Mouse (Mus musculus) embryonic facial prominence, embryonic 12.5 days (tissue): ENCODE measurements around the gene Unk. TPM values are rescaled to one million over a fixed set of nuclear protein-coding genes. Genes with fewer than 3 reads are reported as not detected.
"Not testable (repeated sequence)": the region's sequence is repeated elsewhere in the genome, so short reads cannot be mapped to it uniquely, and the experiment has no call there.

Experiments used
- ATAC-seq: fragments of 200-750 bp; cut with Nextera tagmentation; 2 replicates; pipeline ENCODE4 v1.8.0; 2017; ENCODE audit not compliant: insufficient number of reproducible peaks, insufficient read depth, low FRiP score, low TSS enrichment
- H3K27ac ChIP-seq: fragments of 300-500 bp; sonication (generic); 2 replicates; pipeline ENCODE4 v1.5.1; 2016; ENCODE audit warnings: mild to moderate bottlenecking
- H3K27me3 ChIP-seq: fragments of 300-500 bp; sonication (generic); 2 replicates; pipeline ENCODE4 v1.6.1; 2016; ENCODE audit warnings: mild to moderate bottlenecking, moderate library complexity
- H3K36me3 ChIP-seq: fragments of 300-500 bp; sonication (generic); 2 replicates; pipeline ENCODE4 v1.6.1; 2016; ENCODE audit warnings: mild to moderate bottlenecking
- H3K4me1 ChIP-seq: fragments of 300-500 bp; sonication (generic); 2 replicates; pipeline ENCODE4 v1.6.1; 2016
- H3K4me2 ChIP-seq: fragments of 300-500 bp; sonication (generic); replicated peaks from 2 replicates; pipeline ENCODE4 v1.6.1; 2016; ENCODE audit warnings: mild to moderate bottlenecking, moderate library complexity
- H3K4me3 ChIP-seq: fragments of 300-500 bp; sonication (generic); 2 replicates; pipeline ENCODE4 v1.5.1; 2016; ENCODE audit warnings: mild to moderate bottlenecking
- H3K9ac ChIP-seq: fragments of 300-500 bp; sonication (generic); 2 replicates; pipeline ENCODE4 v1.6.1; 2016; ENCODE audit warnings: mild to moderate bottlenecking, moderate library complexity
- H3K9me3 ChIP-seq: fragments of 300-500 bp; sonication (generic); 2 replicates; pipeline ENCODE4 v1.6.1; 2016; ENCODE audit warnings: mild to moderate bottlenecking, moderate library complexity
- WGBS: fragments of 180-500 bp; shearing (Covaris S2); methylation state at CpG from one replicate; pipeline ENCODE4 v1.1.7; 2016; 5-methylcytosine and 5-hydroxymethylcytosine counted together
- polyA plus RNA-seq: library from polyadenylated mRNA; unstranded; fragments of >200 nt; fragmentation: Nextera tagmentation; extraction: Ambion mirVana; gene quantifications from 2 replicates; pipeline ENCODE4 v1.2.1, GENCODE M21; 2016

Gene Unk
- polyA plus RNA-seq, 1 experiment from 2014 or later = 44.1 TPM

DNA sequence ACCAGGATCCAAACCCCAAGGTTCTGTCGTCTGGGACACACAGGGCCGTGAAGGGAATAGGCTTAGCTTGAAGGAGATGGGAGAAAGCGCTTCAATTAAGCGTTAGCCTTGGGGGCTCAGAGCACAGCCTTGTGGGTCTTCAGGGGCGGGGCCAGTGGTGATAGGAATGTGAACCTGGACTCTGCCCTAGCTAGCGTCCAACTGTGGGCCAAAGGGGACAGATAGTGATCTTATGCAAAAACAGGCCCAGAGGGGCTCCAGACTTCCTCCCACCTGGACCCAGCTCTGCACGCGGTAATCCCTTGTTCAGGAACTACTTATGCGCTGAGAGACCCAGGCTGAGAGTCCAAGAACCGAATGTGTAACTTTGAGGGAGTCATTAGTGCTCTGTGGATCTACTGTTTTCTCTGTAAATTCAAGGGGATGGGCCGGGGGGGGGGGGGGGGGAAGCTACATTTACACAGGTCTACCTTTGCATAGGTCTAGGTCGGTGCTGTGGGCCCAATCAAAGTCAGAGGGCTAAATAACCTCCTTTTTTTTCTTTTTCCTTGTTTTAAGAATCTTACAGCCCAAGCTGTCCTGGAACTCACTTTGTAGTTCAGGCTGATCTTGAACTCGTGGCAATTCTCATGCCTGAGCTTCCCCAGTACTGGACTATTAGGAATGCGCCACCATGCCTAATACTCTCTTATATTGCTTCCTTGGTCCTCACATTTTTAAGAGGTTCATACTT is 18.4 kb upstream of the Unk start:
- no peaks in the 10 kb centered on the region for H3K27me3 ChIP-seq
- H3K9ac ChIP-seq = peak overlapping the region; percentile 82
- peak overlapping the region; percentile 78 for H3K4me2 ChIP-seq
- no peak for ATAC-seq
- 11% methylated on average over 14 of the region's 14 CpGs for WGBS
- peaks cover 17% of the 10 kb centered on the region for H3K4me1 ChIP-seq
- H3K4me3 ChIP-seq = peak overlapping the region; percentile 74
- H3K9me3 ChIP-seq = no peaks in the 10 kb centered on the region
- H3K27ac ChIP-seq = peak overlapping the region; percentile 93
- H3K36me3 ChIP-seq = peaks cover 31% of the 10 kb centered on the region

DNA sequence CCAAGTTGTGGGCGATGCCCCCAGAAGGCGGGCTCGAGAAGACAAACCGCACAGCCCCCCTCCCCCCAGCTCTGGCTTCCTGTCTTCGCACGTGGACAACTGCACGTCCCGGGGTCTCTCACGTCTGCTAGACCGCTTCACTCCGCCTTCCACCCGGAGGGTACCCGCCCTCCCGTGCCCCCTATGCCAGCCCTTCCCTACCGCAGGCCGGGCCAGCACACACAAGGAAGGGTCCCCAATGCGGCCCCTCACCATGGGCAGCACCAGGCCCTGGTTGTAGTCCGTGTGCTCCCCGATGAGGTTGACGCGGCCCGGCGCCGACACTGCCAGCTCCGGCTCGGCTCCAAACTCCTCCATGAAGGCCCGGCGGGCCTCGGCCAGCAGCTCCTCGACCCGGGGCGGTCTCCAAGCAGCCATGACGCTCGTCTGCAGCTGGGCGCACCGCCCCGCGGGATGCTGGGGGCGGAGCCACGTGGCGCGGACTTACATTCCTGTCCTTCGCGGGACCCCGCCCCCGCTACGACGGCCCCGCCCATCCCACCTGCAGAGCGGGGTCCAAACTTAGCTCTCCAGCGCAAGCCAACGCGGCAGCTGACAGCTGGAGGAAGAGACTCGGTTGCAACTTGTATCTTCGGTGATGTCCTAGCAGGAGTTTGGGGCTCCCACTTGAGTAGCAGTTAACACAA is 17.7 kb upstream of the Unk start, which contains the start of gene Galk1:
Gene Galk1 (minus strand): TSS at position 458 of the 686 bp plus-strand sequence.
- Histone ChIP-seq H3K4me2 (peak within 1 kb of the TSS; percentile 78), H3K4me1 (peaks cover 17% of the 10 kb centered on the region), H3K9me3 (no peaks in the 10 kb centered on the region), H3K27me3 (no peaks in the 10 kb centered on the region), H3K27ac (peak within 1 kb of the TSS; percentile 93), H3K36me3 (peaks cover 26% of the 10 kb centered on the region), H3K9ac (peak within 1 kb of the TSS; percentile 82), H3K4me3 (peak within 1 kb of the TSS; percentile 74)
- WGBS = 1% methylated on average over 55 of the region's 55 CpGs
- ATAC-seq = peak; percentile 77

DNA sequence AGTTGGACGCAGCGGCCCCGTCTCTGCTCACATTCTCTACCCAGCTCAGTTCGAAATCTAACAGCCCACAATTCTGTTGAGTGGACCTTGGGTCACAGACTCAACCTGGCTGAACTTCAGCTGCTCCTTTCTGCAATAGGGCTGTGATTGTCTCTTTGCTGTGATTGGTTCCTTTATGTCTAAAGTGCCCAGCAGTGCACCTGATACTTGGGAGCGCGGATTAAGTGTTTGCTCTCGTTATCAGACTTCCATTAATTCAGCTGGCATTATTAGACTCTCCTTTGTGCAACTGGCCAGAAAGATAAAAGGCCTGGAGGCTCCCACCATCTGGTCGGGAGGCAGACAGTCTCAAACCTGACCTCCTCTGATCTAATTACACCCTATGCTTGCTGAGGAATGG is 15.3 kb upstream of the Unk start:
- Histone ChIP-seq H3K4me3 (no peak overlapping the region), H3K9ac (no peak overlapping the region)
- ATAC-seq = no peak

DNA sequence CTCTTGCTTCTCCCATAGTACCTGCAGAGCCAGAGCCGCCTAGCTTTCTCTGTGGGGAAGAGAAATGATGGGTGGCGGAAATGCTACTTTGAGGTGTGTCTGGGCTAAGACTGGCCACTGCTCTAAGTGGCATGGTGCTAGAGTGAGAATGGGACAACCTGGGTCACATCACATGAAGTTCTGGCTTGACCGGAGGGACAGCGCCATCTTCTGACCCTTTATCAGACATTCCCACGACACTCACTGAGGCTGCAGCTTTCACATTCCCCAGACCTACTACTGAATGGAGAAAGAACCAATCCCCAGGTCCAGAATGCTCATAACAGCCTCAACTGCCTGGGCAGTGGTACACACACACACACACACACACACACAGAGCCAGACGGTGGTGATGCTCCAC is 12.0 kb upstream of the Unk start:
- Histone ChIP-seq H3K27ac (0 out of 2 replicates have a peak overlapping the region, but pooled peaks have one; percentile 6), H3K4me2 (no peak overlapping the region), H3K4me1 (peaks cover 2% of the 10 kb centered on the region; the same call in 1 of the 2 replicates), H3K27me3 (no peaks in the 10 kb centered on the region), H3K9ac (peak overlapping the region; percentile 12; the same call in 1 of the 2 replicates), H3K4me3 (no peak overlapping the region), H3K36me3 (peaks cover 17% of the 10 kb centered on the region), H3K9me3 (no peaks in the 10 kb centered on the region)
- 31% methylated on average over 6 of the region's 6 CpGs for WGBS
- no peak for ATAC-seq

More for the DNA sequence above, 15.3 kb upstream of the Unk start:
- Histone ChIP-seq H3K4me1 (peaks cover 17% of the 10 kb centered on the region), H3K9me3 (no peaks in the 10 kb centered on the region), H3K27ac (no peak overlapping the region), H3K27me3 (no peaks in the 10 kb centered on the region), H3K4me2 (no peak overlapping the region), H3K36me3 (peaks cover 7% of the 10 kb centered on the region)
- 61% methylated on average over 8 of the region's 8 CpGs for WGBS

DNA sequence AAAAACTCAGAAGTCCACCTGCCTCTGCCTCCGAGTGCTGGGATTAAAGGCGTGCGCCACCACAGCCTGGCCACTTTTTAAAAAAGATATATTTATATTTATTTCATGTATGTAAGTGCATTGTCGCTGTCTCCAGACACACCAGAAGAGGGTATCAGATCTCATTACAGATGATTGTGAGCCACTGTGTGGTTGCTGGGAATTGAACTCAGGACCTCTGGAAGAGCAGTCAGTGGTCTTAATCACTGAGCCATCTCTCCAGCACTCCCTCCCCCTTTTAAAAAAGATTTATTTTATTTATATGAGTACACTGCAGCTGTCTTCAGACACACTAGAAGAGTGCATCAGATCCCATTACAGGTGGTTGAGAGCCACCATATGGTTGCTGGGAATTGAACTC is 11.3 kb upstream of the Unk start:
- H3K27ac ChIP-seq, ATAC-seq, H3K27me3 ChIP-seq, H3K9me3 ChIP-seq, H3K4me3 ChIP-seq, H3K4me2 ChIP-seq, H3K9ac ChIP-seq, H3K4me1 ChIP-seq: not testable (repeated sequence)
- 89% methylated on average over 4 of the region's 4 CpGs for WGBS
- H3K36me3 ChIP-seq = peaks cover 17% of the 10 kb centered on the region

DNA sequence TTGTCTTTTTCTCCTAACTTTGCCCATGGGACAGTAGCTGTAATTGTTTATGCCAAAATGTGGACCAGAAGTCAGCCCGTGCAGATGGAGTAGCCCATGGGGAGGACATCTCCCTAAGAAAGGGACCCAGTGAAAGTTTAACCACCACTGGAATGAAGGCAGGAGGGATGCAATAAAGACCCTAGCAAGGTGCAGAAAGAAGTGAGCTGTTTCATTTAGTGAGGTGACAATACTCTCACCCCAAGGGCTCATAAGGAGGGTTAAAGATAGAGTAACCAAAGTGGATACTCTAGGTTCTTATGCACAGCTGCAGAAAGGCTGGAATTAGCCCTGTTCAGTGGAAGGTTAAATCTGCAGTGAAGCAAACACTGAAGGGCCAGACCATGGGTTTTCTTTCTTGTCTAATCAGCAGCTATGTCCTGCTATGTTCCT is 10.7 kb upstream of the Unk start:
- no peaks in the 10 kb centered on the region for H3K4me1 ChIP-seq
- no peak overlapping the region for H3K9ac ChIP-seq
- H3K27ac ChIP-seq = 0 out of 2 replicates have a peak overlapping the region, but pooled peaks have one; percentile 1
- H3K27me3 ChIP-seq = no peaks in the 10 kb centered on the region
- no peak overlapping the region for H3K4me3 ChIP-seq
- 53% methylated on average over 1 of the region's 1 CpGs for WGBS
- ATAC-seq = no peak
- peaks cover 17% of the 10 kb centered on the region for H3K36me3 ChIP-seq
- no peak overlapping the region for H3K4me2 ChIP-seq
- no peaks in the 10 kb centered on the region for H3K9me3 ChIP-seq

DNA sequence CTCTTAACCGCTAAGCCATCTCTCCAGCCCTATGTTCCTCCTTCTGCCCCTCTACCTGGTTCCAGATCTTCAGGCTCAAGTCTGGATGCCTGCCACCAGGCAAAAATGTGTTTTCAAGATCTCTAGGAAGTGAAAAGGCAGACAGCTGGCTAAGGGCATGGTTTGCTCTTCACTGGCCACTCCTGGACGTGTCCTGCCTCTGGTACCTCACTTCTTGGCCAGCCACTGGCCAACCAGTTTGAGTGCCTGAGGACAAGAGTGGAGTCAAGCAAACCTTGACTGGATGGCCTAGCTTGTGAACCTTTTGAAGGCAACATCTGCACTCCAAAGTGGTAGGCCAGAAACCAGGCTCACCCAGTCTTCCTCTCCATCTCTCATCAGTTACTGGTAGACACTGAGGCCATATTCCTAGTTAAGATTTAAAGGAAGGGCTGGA is 10.1 kb upstream of the Unk start:
- H3K4me3 ChIP-seq = no peak overlapping the region
- no peak overlapping the region for H3K4me2 ChIP-seq
- no peaks in the 10 kb centered on the region for H3K9me3 ChIP-seq
- 76% methylated on average over 2 of the region's 2 CpGs for WGBS
- peaks cover 17% of the 10 kb centered on the region for H3K36me3 ChIP-seq
- no peaks in the 10 kb centered on the region for H3K4me1 ChIP-seq
- no peak overlapping the region for H3K9ac ChIP-seq
- no peaks in the 10 kb centered on the region for H3K27me3 ChIP-seq
- ATAC-seq = no peak
- H3K27ac ChIP-seq = no peak overlapping the region

DNA sequence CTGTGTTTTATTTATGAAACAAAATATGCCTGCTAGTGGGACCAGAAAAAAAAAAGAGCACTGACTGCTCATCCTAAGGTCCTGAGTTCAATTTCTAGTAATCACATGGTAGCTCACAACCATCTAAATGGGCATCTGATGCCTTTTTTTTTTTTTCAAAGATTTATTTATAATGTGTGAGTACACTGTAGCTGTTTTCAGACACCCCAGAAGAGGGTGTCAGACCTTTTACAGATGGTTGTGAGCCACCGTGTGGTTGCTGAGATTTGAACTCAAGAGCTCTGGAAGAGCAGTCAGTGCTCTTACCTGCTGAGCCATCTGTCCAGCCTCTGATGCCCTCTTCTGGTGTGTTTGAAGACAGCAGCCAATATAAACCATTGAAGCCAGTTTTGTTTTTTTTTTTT is 9.6 kb upstream of the Unk start:
- ATAC-seq = no peak
- no peaks in the 10 kb centered on the region for H3K4me1 ChIP-seq
- no peak overlapping the region for H3K9ac ChIP-seq
- H3K4me3 ChIP-seq = no peak overlapping the region
- no peak overlapping the region for H3K27ac ChIP-seq
- 52% methylated on average over 1 of the region's 1 CpGs for WGBS
- H3K4me2 ChIP-seq = no peak overlapping the region
- no peaks in the 10 kb centered on the region for H3K9me3 ChIP-seq
- H3K36me3 ChIP-seq = peaks cover 17% of the 10 kb centered on the region
- H3K27me3 ChIP-seq = no peaks in the 10 kb centered on the region

DNA sequence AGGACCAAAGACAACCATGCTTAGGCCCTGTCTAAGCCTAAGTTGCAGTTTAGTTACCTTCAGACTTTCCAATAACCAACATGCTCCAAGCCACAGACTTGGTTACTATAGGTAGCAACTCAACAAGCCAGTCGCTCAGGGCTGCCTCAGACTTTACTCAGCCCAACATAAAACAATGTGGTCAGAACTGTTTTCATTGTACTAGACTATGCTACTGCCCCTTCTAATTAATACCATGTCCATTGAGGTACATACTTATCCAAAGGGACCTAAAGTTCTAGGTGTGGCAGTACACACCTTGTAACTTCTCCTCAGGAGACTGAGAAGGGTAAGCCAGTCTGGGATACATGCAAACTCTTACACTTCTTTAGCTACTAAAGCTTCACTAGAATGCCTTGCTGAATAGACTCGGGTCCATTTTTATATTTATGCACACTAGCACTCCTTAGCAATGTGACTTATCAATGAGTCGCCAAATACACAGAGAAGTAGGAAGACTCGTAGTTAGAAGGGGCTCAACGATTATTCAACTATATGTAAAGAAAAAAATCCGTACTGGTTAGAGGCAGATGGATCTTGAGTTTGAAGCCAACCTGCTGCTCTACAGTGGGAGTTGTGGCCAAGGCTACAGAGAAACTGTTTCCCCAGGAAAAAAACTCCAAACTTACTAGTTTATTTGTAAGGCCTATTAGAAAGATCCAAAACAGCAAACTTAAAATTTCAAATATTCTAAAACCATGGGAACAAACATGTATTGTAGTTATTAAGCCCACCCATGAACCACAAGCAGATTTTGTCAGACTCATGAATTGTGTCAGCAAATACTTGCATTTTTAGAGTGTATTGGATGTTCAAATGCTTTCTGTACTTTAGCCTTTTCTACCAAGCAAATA is 8.5 kb upstream of the Unk start:
- WGBS = 79% methylated on average over 6 of the region's 6 CpGs
- H3K9me3 ChIP-seq = no peaks in the 10 kb centered on the region
- H3K4me2 ChIP-seq = peak overlapping the region; percentile 67
- ATAC-seq = no peak
- H3K4me3 ChIP-seq = peak overlapping the region; percentile 40; the same call in 1 of the 2 replicates
- no peaks in the 10 kb centered on the region for H3K4me1 ChIP-seq
- H3K27me3 ChIP-seq = no peaks in the 10 kb centered on the region
- H3K27ac ChIP-seq = peak overlapping the region; percentile 37
- H3K36me3 ChIP-seq = peaks cover 17% of the 10 kb centered on the region
- no peak overlapping the region for H3K9ac ChIP-seq

DNA sequence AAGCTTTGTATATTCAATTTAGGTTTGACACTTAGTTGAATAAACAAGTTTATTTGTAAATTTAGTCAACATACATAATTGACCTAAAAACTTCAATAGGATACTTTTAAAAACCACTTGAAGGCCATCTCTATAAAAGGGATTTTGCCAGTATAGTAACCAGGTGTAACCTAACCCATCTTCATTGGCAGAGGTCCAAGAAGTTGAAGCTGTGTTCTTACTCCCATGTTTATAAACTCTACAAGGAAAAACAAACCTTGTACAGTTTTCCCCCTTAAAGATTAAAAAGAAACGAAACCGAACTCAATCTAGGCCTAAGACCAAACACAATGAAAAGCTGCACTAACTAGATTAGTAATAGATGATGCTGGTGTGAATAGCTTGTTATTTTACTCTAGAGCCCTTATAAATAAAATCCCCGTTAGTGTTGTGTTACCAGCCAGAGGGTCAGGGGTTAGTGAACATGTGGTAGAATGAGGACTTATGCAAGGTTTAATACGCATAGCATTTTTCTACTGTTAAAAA is 7.8 kb upstream of the Unk start:
- no peaks in the 10 kb centered on the region for H3K9me3 ChIP-seq
- 63% methylated on average over 4 of the region's 4 CpGs for WGBS
- peaks cover 17% of the 10 kb centered on the region for H3K36me3 ChIP-seq
- no peak for ATAC-seq
- peak overlapping the region; percentile 67 for H3K4me2 ChIP-seq
- H3K27ac ChIP-seq = no peak overlapping the region
- no peaks in the 10 kb centered on the region for H3K27me3 ChIP-seq
- H3K4me1 ChIP-seq = no peaks in the 10 kb centered on the region
- peak overlapping the region; percentile 35; the same call in 1 of the 2 replicates for H3K9ac ChIP-seq
- H3K4me3 ChIP-seq = peak overlapping the region; percentile 40
